Mouse (Mus musculus): ENCODE measurements at regions not wholly inside any gene's neighbourhood (a gene's known extent, or its start where the extent isn't known, plus 50 kb on each side); places are given as distances from the start of the nearest gene placed in this dataset.

DNA sequence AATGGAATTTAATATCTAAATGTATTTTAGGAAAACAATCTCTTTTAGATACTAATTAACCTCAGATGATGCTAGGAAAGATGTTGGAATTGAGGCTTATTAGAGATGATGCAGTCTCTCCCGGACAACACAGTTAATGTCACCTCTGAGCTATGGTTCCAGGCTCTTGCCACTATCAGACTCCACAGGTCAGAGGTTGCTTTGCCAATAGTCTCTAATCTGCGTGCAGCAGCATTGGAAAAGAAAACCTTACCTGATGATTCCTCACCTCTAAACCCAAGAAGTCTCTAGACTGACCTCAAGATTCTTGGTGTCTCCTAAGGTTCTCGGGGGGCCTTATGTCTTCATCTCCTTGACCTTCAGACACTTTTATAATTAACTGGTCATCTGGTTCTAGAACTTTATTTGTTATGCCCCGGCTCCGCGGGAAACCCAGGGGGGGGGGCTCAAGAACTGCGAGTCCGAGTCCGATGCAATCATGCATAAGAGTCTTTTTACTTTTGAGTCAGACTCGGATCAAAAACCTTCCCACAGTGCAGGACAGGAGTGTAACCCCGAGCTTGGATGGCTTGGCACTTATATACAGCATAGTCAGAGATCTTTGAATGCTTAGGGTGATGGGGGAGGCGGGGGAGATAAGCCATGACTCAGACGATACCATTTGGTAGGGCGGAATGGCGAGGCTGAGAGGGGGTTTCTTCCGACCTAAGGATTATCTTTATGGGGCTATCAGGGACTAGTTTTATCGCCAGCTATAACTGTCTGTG lies 626.9 kb downstream of the Zfp706 start:
- no peak for DNase-seq (ENCODE audit: low read depth, low spot score)

DNA sequence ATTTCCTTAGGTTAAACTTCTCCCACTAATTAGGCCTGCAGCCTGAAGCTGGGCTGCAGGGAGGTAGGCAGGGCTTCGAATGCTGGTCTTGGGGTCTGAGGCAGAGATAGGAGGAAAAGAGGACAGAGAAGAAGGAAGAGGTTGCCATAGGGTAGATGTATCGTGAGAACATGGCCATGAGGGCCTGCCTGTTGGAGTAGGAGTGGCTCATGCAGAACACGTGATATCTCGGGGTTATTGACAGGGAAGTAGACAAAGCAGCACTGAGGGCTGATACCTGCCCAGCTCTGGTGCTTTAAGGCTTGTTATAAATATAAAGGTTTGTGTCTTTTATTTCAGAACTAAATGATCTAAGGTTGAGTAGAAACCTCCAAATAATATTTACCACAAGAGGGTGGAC lies 628.9 kb downstream of the Zfp706 start:
- no peak for DNase-seq (ENCODE audit: low read depth, low spot score)

- DNase-seq (ENCODE audit: low read depth, low spot score): no peak
These were observed 631.0 kb downstream of the Zfp706 start for GRCm38 (mm10) chr15:36376551-36376950.

DNA sequence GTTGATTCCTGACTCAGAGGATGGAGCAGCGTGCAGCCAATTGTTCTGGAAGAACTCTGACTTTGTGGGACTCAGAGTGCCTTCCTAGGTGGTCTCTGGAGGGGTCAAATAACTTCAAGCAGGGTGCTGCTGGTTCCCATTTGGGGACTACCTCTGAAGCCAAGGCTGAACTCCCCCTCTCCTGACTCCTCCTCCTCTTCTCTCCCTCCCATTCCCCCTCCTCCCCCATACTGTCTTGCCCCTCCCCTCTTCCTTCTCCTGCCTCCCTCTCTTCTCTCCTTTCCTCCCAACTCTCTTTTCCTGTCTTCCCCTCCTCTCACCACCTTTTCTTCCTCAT lies 632.1 kb downstream of the Zfp706 start:
- DNase-seq (ENCODE audit: low read depth, low spot score): no peak

DNA sequence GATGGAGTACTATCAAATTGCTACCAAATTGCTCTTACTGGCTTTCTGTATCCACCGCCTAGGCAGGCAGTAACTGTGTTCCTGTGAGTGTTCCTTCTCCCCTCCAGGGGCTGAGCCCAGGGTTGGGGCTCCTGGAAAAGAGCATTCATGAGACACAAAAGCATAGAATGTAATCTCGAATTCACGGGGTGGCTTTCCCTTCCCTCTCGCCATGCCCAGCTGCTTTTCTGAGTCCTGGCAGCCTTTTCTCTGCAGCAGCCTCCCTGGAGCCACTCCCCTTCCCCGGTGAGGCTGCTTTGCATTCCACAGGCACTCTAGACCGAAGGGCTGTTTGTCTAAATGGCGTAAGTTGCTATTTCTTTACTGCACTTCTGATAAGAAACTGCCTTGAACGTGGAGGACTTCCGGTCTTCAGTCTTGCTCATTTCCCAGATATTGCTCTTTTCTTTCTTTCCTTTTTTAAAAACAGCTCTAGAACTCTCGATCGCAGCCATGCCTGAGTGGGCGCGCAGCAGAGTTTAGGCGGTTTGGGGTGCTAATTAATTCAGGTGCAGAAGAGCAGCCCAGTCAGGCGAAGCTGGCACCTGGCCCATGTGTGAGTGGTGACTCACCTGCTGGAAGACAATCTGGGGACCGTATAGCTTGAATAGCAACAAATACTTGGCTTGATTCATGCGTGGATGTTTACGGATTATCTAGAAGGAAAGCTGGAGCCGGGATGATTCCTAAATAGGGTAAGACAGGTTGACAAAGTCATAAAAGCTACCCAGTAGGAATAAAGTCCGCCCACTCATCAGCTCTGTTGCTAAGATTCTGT lies 632.6 kb downstream of the Zfp706 start:
- peak; percentile 92 for DNase-seq (ENCODE audit: low read depth, low spot score)

- DNase-seq (ENCODE audit: low read depth, low spot score): no peak
These were observed 633.5 kb downstream of the Zfp706 start for GRCm38 (mm10) chr15:36373900-36374611.

DNA sequence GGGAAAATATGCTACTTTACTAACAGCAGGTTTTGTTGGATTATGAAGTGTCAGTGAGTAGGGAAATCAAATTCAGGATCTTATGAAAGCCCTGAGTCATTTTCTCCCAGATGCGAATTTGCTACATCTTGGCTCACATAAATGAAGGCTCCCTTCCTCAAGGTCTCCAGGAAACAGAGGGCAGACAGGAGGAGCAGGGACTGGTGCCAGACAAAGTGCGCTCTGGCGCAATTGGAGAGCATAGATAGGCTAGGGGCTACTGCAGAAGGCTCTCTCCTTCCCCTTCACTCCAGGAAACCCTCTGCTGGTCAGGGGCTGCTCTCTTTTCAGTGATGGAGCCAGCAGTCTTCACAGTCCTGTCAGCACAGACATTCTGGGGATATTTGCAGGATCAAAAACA lies 634.1 kb downstream of the Zfp706 start:
- DNase-seq (ENCODE audit: low read depth, low spot score): no peak

GRCm38 (mm10) chr15:36371382-36371781 lies 636.2 kb downstream of the Zfp706 start:
- no peak for DNase-seq (ENCODE audit: low read depth, low spot score)

DNA sequence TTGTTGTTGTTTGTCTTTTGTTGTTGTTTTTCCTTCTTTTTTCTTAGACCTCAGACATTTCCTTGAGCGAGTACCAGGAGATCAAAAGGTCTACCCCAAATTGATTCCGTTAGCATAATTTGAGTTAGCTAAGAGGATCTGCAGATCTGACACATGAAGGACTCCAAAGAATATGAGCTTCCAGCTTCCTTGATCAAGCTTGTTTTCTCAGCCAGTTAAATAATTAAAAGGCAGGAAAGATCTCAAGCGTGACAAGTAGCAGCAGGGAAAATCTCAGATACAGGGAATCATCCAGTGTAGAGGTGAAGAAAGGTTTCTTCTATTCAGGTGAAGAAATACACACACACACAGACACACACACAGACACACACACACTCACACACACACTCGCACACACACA lies 636.7 kb downstream of the Zfp706 start:
- no peak for DNase-seq (ENCODE audit: low read depth, low spot score)

GRCm38 (mm10) chr15:36367296-36367695 lies 640.3 kb downstream of the Zfp706 start:
- no peak for DNase-seq (ENCODE audit: low read depth, low spot score)

GRCm38 (mm10) chr15:36364757-36365156 lies 642.8 kb downstream of the Zfp706 start:
- DNase-seq (ENCODE audit: low read depth, low spot score): no peak

DNA sequence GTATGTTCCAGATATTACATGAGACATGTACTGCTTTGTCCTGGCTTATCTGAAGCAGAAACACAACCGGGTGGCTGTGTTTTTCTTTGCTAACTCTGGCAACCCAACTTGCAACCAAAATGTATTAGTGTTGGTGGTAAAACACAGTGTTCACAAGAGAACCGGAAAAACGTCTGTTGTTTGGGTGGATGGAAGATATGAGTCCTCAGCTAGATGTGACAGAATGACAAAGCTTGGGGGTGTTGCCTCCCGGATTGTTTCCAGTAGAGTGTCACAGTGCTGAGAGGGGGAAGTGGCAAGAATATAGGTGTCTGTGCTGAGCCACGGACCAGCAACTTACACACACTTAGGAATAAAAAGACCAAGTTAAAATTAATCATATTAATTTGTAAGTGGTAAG lies 643.5 kb downstream of the Zfp706 start:
- no peak for DNase-seq (ENCODE audit: low read depth, low spot score)

DNA sequence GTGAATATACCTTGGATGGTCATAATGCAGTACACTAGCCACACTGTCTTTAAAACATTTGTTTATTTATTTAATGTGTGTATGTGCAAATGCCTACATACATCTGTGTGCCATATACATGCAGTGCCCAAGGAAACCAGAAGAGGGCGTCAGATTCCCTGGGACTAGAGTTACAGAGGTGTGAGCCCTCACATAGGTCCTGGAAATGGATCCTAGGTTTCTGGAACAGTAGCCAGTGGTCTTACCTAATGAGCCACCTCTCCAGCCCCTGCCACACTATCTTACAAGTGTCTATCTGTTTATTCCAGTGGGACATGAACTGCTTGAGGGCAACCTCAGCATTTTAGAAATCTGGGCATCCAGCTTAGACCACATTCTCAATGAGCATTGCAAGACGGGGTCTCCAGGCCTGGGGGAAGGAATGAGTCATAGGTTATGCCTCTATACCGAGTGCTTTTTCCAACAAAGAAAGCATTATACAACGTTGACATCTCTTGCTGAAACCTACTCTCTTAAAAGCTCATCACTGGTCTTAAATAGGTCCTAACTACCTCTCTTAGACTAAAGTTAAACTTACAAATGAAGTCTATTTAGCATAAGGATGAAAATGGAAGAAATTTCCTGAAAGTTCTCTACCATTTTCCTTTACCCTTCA lies 644.5 kb downstream of the Zfp706 start:
- DNase-seq (ENCODE audit: low read depth, low spot score): no peak

DNA sequence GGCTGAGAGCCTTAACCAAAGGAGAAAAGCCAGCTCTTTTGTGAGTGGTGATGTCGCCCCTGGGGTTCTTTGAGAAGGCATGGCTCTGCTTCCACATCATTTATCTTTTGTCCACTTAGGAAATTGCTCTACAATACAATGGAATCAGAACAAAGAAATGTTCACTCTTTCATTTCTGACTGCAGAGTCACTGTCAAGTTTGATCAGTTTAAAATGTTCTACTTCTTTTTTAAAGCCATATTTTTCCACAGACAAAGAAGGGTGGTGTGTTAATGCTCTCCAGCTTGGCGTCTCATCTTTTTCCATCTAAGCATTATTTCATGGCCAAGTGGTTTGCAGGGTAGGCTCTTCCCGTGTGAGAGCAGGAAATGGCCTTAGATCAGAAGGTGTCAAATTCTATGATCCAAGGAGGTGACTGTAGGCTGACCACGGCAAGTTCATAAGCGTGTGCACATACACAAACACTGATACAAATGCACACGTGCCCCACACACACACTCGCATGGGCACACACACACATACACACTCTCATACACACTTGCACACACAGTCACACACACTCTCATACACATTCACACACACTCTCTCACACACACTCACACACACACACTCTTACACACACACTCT lies 645.9 kb downstream of the Zfp706 start:
- no peak for DNase-seq (ENCODE audit: low read depth, low spot score)

DNA sequence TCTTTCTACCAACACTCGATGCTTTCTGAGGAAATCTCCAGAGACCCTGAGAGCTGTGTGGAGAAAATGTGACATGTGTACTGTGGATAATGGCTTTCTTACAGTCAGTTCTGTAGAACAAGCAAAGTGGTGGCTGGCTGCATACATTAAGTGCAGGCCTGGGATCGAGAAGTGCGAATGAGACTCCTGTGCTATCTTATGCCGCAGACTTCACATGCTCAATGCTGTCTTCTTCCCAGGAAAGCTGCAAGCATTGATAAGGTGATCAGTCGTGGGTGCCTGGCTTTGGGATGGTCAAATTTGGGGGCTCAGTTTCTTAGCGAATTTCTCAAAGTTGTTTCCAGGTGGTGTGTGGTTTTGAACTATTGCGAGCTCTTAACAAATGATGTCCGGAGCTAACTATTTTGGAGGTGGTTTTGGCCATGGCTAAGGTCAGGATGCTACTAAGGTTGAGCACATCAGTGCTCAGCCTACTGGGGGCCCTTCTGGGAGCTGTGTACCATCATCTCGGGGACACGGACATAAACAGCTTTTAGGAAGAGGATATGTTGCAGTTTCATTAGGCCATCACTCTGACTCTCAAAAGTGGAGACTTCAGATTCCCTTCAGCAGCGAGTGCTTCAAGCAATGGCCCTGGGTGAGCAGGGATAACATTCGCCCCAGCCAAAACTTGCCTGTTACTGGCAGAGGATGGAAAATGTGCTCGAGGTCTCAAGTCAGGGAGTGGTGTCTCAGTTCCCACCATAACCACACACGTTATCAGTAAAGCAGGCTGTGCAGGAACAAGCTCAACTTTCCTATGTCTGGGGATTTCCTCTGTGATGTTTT lies 646.7 kb downstream of the Zfp706 start:
- no peak for DNase-seq (ENCODE audit: low read depth, low spot score)

GRCm38 (mm10) chr15:36355851-36356250 lies 651.7 kb downstream of the Zfp706 start:
- no peak for DNase-seq (ENCODE audit: low read depth, low spot score)

- DNase-seq (ENCODE audit: low read depth, low spot score): no peak
These were observed 653.0 kb downstream of the Zfp706 start for GRCm38 (mm10) chr15:36354545-36354944.

DNA sequence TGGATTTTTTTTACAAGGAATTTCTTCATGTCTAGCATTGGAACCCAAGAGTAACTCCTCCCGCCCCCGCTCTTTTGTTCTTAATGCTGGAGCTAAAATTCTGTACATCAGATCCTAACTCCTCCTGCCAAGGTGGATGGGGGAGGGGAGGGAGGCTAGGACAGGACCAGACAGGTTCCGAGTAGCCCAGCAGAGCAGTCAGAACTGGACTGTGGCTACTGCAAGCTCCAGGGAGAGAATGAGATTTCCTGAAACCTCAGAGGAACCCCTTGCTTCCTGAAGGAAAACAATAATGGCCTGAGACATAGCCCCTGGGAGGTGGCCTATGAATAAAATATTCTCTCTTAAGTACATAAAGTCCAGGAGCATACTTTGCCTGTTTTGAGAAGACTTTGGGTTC lies 653.8 kb downstream of the Zfp706 start:
- DNase-seq (ENCODE audit: low read depth, low spot score): no peak

DNA sequence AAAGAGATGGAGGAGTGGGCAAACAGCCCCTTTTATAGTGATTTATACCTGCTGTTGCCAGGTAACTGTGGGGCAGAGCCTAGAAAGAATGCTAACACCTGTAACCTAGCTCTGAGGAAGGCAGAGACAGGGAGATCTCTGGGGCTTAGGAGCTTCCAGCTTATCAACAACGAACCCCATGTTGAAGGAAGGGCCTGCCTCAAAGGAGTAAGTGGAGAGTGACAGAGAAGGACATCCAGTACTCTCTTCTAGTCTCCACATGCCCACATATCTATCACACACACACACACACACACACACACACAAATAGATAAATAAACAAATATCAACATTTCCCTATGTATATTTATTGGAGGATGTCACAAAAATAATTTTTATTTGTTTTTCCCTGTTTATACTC lies 654.6 kb downstream of the Zfp706 start:
- DNase-seq (ENCODE audit: low read depth, low spot score): no peak

GRCm38 (mm10) chr15:36351693-36352092 lies 655.9 kb downstream of the Zfp706 start:
- DNase-seq (ENCODE audit: low read depth, low spot score): no peak

DNA sequence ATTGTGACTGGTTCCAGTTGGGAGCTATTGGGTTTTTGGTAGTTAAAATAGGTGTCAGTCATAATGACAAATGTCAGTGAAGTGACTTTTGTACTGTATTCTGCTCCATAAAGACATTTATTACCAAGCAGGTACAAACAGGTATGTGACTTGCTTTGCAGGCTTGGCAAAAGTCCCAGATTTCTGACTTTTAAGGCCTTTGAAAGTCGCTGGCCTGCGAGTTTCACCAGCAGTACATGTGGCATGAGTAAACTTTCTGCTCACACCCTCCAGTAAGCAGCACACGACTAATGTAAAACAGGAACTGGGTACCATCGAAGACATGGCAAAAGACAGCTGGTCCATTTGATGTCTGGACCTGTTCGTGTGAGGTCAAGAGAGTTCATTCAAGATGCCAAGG lies 659.2 kb downstream of the Zfp706 start:
- no peak for DNase-seq (ENCODE audit: low read depth, low spot score)

Data from telencephalon, adult 2 months (tissue).